Mouse (Mus musculus) hindbrain, embryonic 11.5 days (tissue): ENCODE measurements around the gene Draxin. TPM values are rescaled to one million over a fixed set of nuclear protein-coding genes. Genes with fewer than 3 reads are reported as not detected.

Experiments
- ATAC-seq: fragments of 200-750 bp; cut with Nextera tagmentation; 2 replicates; pipeline ENCODE4 v1.8.0; 2017; ENCODE audit warnings: mild to moderate bottlenecking, moderate TSS enrichment, moderate library complexity; ENCODE audit not compliant: low FRiP score
- DNase-seq: peaks from one replicate; pipeline ENCODE4 v3.0.0-alpha.2; 2015; ENCODE audit warnings: low spot score
- H3K27ac ChIP-seq: fragments of 300-500 bp; sonication (generic); 2 replicates; pipeline ENCODE4 v1.5.1; 2014; ENCODE audit warnings: mild to moderate bottlenecking, low read depth, low read length
- H3K27me3 ChIP-seq: fragments of 300-500 bp; sonication (generic); 2 replicates; pipeline ENCODE4 v1.6.1; 2014; ENCODE audit warnings: mild to moderate bottlenecking, low read length, moderate library complexity, mixed read lengths; ENCODE audit not compliant: control insufficient read depth, insufficient read depth
- H3K36me3 ChIP-seq: fragments of 300-500 bp; sonication (generic); 2 replicates; pipeline ENCODE4 v1.6.1; 2014; ENCODE audit warnings: mild to moderate bottlenecking, low read length, moderate library complexity, mixed read lengths; ENCODE audit not compliant: control insufficient read depth, insufficient read depth
- H3K4me1 ChIP-seq: fragments of 300-500 bp; sonication (generic); replicated peaks from 2 replicates; pipeline ENCODE4 v1.6.1; 2014; ENCODE audit warnings: low read length, mixed read lengths; ENCODE audit not compliant: control insufficient read depth, insufficient read depth
- H3K4me2 ChIP-seq: fragments of 300-500 bp; sonication (generic); replicated peaks from 2 replicates; pipeline ENCODE4 v1.6.1; 2014; ENCODE audit warnings: mild to moderate bottlenecking, low read depth, low read length
- H3K4me3 ChIP-seq: fragments of 300-500 bp; sonication (generic); 2 replicates; pipeline ENCODE4 v1.5.1; 2014; ENCODE audit warnings: low read depth, low read length
- H3K9ac ChIP-seq: fragments of 300-500 bp; sonication (generic); 2 replicates; pipeline ENCODE4 v1.6.1; 2014; ENCODE audit warnings: low read depth, low read length
- H3K9me3 ChIP-seq: fragments of 300-500 bp; sonication (generic); 2 replicates; pipeline ENCODE4 v1.6.1; 2016; ENCODE audit warnings: low read length; ENCODE audit not compliant: control insufficient read depth
- WGBS: fragments of 180-500 bp; shearing (Covaris S2); extraction: QIAGEN DNeasy Blood & Tissue Kit; methylation state at CpG from one replicate; pipeline ENCODE4 v1.1.7; 2014; 5-methylcytosine and 5-hydroxymethylcytosine counted together
- polyA plus RNA-seq: library from polyadenylated mRNA; unstranded; fragments of >200 nt; fragmentation: Nextera tagmentation; extraction: Ambion mirVana; gene quantifications from 2 replicates; pipeline ENCODE4 v1.2.1, GENCODE M21; 2014

The Draxin gene
- polyA plus RNA-seq, 1 experiment from 2014 or later, result 13.8 TPM

GRCm38 (mm10) chr4:148147714-148148113, 17.2 kb upstream of the Draxin start:
- Histone ChIP-seq H3K9me3 (no peaks in the 10 kb centered on the region), H3K4me2 (no peak overlapping the region), H3K27me3 (no peaks in the 10 kb centered on the region), H3K4me1 (no peaks in the 10 kb centered on the region; the same call in 1 of the 2 replicates), H3K9ac (no peak overlapping the region), H3K27ac (no peak overlapping the region), H3K36me3 (no peaks in the 10 kb centered on the region; the same call in 1 of the 2 replicates), H3K4me3 (no peak overlapping the region)
- no peak for DNase-seq
- no peak for ATAC-seq
- WGBS, result 88% methylated on average over 2 of the region's 2 CpGs

- Histone ChIP-seq H3K27me3 (0 out of 2 replicates have a peak, but pooled peaks cover under 1% of the 10 kb centered on the region), H3K4me1 (peaks cover 5% of the 10 kb centered on the region; the same call in 1 of the 2 replicates), H3K27ac (no peak overlapping the region), H3K36me3 (no peaks in the 10 kb centered on the region; the same call in 1 of the 2 replicates), H3K9ac (no peak overlapping the region), H3K4me2 (no peak overlapping the region), H3K4me3 (no peak overlapping the region), H3K9me3 (no peaks in the 10 kb centered on the region)
- ATAC-seq (no peak), DNase-seq (no peak)
- 88% methylated on average over 5 of the region's 5 CpGs for WGBS
These were observed 13.2 kb upstream of the Draxin start for GRCm38 (mm10) chr4:148143721-148144120.

GRCm38 (mm10) chr4:148140098-148141011, 9.9 kb upstream of the Draxin start:
- Histone ChIP-seq H3K4me3 (peak overlapping the region; percentile 56), H3K4me2 (peak overlapping the region; percentile 69), H3K36me3 (no peaks in the 10 kb centered on the region), H3K27me3 (peaks cover 7% of the 10 kb centered on the region; the same call in 1 of the 2 replicates), H3K27ac (peak overlapping the region; percentile 87), H3K4me1 (peaks cover 7% of the 10 kb centered on the region; the same call in 1 of the 2 replicates), H3K9me3 (no peaks in the 10 kb centered on the region), H3K9ac (peak overlapping the region; percentile 73)
- under 1% methylated on average over 65 of the region's 65 CpGs for WGBS
- ATAC-seq (peak; percentile 95), DNase-seq (peak; percentile 96)

- peak overlapping the region; percentile 69 for H3K4me2 ChIP-seq
- peaks cover 7% of the 10 kb centered on the region; the same call in 1 of the 2 replicates for H3K27me3 ChIP-seq
- H3K4me3 ChIP-seq, result peak overlapping the region; percentile 56
- no peak for DNase-seq
- peak overlapping the region; percentile 87 for H3K27ac ChIP-seq
- no peaks in the 10 kb centered on the region for H3K36me3 ChIP-seq
- peak; percentile 44; the same call in 1 of the 2 replicates for ATAC-seq
- H3K9ac ChIP-seq, result peak overlapping the region; percentile 73; the same call in 1 of the 2 replicates
- peaks cover 7% of the 10 kb centered on the region; the same call in 1 of the 2 replicates for H3K4me1 ChIP-seq
- under 1% methylated on average over 10 of the region's 12 CpGs for WGBS
- no peaks in the 10 kb centered on the region for H3K9me3 ChIP-seq
These were observed 9.2 kb upstream of the Draxin start for GRCm38 (mm10) chr4:148139767-148140097.

GRCm38 (mm10) chr4:148137503-148137902, 7.0 kb upstream of the Draxin start:
- ATAC-seq, result no peak

GRCm38 (mm10) chr4:148134988-148135387, 4.5 kb upstream of the Draxin start:
- WGBS, result 79% methylated on average over 8 of the region's 8 CpGs
- Histone ChIP-seq H3K27me3 (peaks cover 7% of the 10 kb centered on the region; the same call in 1 of the 2 replicates), H3K36me3 (no peaks in the 10 kb centered on the region), H3K4me3 (no peak overlapping the region), H3K9ac (no peak overlapping the region), H3K4me2 (no peak overlapping the region), H3K27ac (no peak overlapping the region), H3K9me3 (no peaks in the 10 kb centered on the region), H3K4me1 (peaks cover 11% of the 10 kb centered on the region; the same call in 1 of the 2 replicates)
- DNase-seq (no peak), ATAC-seq (no peak)

More at GRCm38 (mm10) chr4:148137503-148137902, 7.0 kb upstream of the Draxin start:
- no peak for DNase-seq
- no peak overlapping the region for H3K4me3 ChIP-seq
- no peaks in the 10 kb centered on the region for H3K9me3 ChIP-seq
- no peak overlapping the region for H3K9ac ChIP-seq
- peak overlapping the region; percentile 24; the same call in 1 of the 2 replicates for H3K27ac ChIP-seq
- peaks cover 7% of the 10 kb centered on the region; the same call in 1 of the 2 replicates for H3K27me3 ChIP-seq
- no peak overlapping the region for H3K4me2 ChIP-seq
- peaks cover 7% of the 10 kb centered on the region; the same call in 1 of the 2 replicates for H3K4me1 ChIP-seq
- 75% methylated on average over 8 of the region's 8 CpGs for WGBS
- no peaks in the 10 kb centered on the region for H3K36me3 ChIP-seq

GRCm38 (mm10) chr4:148131497-148132081, 1.1 kb upstream of the Draxin start:
- H3K9ac ChIP-seq, result peak overlapping the region; percentile 96
- peak overlapping the region; percentile 70 for H3K4me3 ChIP-seq
- H3K36me3 ChIP-seq, result no peaks in the 10 kb centered on the region
- ATAC-seq (peak; percentile 75), DNase-seq (peak; percentile 78)
- no peaks in the 10 kb centered on the region; the same call in 1 of the 2 replicates for H3K27me3 ChIP-seq
- peak overlapping the region; percentile 99 for H3K27ac ChIP-seq
- peaks cover 3% of the 10 kb centered on the region; the same call in 1 of the 2 replicates for H3K4me1 ChIP-seq
- H3K4me2 ChIP-seq, result peak overlapping the region; percentile 88
- WGBS, result under 1% methylated on average over 21 of the region's 21 CpGs
- H3K9me3 ChIP-seq, result no peaks in the 10 kb centered on the region

GRCm38 (mm10) chr4:148130133-148130532, 365 bp downstream of the Draxin start, which contains the start of gene Mad2l2:
Gene Mad2l2, plus strand, starts transcription at chr4:148130384.
- ATAC-seq (no peak), DNase-seq (no peak)
- Histone ChIP-seq H3K9ac (peak within 1 kb of the TSS; percentile 96), H3K4me1 (peaks cover 3% of the 10 kb centered on the region; the same call in 1 of the 2 replicates), H3K9me3 (no peaks in the 10 kb centered on the region), H3K4me3 (peak within 1 kb of the TSS; percentile 70), H3K27ac (peak within 1 kb of the TSS; percentile 99), H3K36me3 (no peaks in the 10 kb centered on the region), H3K27me3 (no peaks in the 10 kb centered on the region; the same call in 1 of the 2 replicates), H3K4me2 (peak within 1 kb of the TSS; percentile 88)
- WGBS, result under 1% methylated on average over 18 of the region's 18 CpGs
